Mouse (Mus musculus) thymus, postnatal 25 days (tissue): ENCODE measurements at regions not wholly inside any gene's neighbourhood (a gene's known extent, or its start where the extent isn't known, plus 50 kb on each side); places are given as distances from the start of the nearest gene placed in this dataset.

Experiments used
- DNase-seq: peaks from one replicate; pipeline ENCODE4 v3.0.0; 2022

- DNase-seq, result no peak
Measured at GRCm38 (mm10) chr15:61481861-61482260, 559.0 kb upstream of the A1bg start.

GRCm38 (mm10) chr15:61473900-61474299 is 551.1 kb upstream of the A1bg start:
- no peak for DNase-seq

DNA sequence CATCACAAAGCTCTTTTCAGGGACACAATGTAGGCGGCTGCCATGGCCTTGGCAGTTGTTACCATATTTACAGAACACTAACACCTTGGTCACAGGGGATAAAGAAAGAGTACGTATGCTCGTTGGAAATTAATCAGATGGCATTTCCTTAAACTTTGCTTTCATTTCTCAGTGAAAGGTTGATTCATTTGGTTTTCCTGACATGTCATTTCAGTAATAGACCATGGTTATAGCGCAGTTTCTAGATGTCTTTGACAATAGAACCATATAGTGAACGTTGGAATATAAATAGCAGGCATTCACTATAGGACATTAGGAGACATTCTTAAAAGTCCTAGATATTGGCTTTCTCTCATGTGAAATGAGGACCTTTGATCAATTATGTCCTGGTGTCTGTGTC is 532.2 kb upstream of the A1bg start:
- DNase-seq, result no peak

DNA sequence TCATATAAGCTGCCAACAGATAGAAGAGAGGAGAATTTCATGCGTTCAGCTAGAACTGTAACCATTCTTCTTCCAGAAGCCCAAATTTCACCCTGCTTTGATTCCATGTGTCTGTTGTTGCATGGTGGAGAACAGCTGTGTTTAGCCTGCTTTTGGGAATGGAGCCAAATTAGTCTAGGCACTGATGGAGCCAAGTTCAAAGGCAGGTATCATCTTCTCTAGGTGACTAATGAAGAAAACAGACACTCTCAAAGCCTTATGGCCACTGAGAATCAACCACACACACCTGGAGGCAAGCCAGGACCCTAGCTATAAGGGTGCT is 531.5 kb upstream of the A1bg start:
- no peak for DNase-seq

GRCm38 (mm10) chr15:61453656-61454349 is 531.0 kb upstream of the A1bg start:
- no peak for DNase-seq

GRCm38 (mm10) chr15:61450217-61450616 is 527.4 kb upstream of the A1bg start:
- DNase-seq, result no peak

GRCm38 (mm10) chr15:61448482-61448881 is 525.7 kb upstream of the A1bg start:
- no peak for DNase-seq

DNA sequence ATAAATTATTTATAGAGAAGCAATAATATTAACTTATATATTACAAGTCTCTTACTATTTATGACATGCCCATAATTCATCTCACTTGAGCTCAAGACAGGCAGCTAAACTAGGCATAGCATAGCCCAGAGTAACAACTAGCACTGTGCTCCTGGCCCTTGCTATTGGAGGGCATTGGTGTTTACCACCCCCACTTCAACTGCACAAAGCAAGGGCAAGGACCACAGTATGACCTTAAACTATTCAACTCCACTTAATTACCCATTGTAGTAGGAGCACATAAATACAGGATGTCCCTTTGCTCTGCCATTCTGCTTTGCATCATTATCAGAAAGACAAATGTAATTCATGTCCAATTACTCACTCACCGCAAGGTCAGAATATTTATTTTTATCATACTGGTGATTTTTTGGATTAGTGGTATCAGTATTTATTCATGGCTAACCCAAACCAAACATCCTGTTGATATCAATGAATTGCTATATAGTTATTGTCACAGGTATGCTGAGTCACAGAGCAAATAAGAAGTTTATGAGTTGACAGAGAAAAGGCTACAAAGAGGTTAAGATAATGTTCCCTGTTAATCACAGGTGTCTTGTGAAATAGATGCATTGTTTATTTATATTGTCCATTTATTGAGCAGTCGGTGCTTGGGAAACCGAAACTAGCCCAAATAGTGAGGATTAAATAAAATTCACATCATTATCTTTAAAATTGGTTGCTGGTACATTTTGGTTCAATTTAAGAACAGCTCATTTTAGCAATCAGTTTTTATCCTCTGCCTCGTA is 523.4 kb upstream of the A1bg start:
- no peak for DNase-seq

GRCm38 (mm10) chr15:61441734-61442398 is 519.1 kb upstream of the A1bg start:
- DNase-seq, result no peak

- DNase-seq, result no peak
Measured at GRCm38 (mm10) chr15:61441012-61441411, 518.2 kb upstream of the A1bg start.

GRCm38 (mm10) chr15:61440284-61440683 is 517.5 kb upstream of the A1bg start:
- DNase-seq, result no peak

- DNase-seq, result no peak
Measured at GRCm38 (mm10) chr15:61439623-61440170, 516.9 kb upstream of the A1bg start.

- DNase-seq, result peak; percentile 44
Measured at GRCm38 (mm10) chr15:61428818-61429415, 506.1 kb upstream of the A1bg start.

DNA sequence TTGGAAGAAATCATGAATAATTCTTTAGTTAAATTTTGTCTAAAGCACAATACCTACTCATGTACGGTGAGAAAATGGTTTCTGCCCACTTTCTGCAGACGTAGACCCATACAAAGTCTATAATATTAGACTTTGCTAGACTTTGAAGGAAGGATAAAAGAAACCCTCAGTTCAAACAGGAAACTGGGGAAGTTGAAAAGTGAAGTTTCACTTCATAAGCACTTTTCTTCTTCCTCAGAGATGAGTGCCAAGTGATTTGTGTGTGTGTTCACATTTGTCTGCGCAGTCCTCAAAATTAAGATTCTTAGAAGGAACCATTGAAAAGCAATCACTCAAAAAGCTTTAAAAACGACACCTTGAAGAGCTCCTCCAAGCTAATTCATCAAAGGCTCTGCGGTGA is 500.2 kb upstream of the A1bg start:
- DNase-seq, result no peak

DNA sequence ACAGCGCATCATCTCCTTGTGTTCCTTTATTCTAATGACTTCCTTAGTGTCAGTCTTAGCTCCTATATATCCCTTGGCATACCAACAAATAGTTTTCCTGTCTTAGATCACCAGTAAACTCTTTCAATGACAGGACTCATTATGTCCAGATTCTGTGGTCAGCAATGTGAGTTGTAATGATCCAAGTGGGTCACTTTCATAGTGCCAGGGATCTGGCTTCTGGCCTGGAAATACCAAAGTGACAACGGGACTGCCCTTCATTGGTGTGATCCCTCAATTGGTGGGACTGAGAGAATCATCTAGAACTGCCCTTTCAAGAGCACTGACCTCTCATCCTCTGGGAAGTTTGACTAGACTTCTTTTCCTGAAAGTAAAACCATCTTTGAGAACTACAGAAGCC is 494.7 kb upstream of the A1bg start:
- no peak for DNase-seq

GRCm38 (mm10) chr15:61416841-61417240 is 494.0 kb upstream of the A1bg start:
- DNase-seq, result no peak

GRCm38 (mm10) chr15:61415626-61416025 is 492.8 kb upstream of the A1bg start:
- peak; percentile 49 for DNase-seq

DNA sequence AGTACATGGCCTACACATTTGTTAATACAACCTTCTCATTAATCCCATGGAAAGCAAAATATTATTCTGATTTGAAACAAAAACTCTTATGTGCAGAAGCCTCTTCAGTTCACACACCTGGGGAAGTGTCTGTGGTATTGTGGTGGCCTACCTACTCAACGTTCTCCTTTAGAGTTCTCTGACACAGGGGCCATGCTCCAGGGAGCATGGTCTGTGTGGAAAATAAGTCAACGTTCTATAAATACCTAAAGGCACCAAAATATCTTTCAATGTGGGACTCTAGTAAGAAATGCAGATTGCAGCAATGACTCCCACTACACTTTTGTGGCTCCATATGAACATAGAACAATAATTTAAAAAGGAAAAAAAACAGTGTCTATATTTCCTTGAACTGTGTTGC is 489.0 kb upstream of the A1bg start:
- DNase-seq, result no peak

GRCm38 (mm10) chr15:61410789-61411188 is 488.0 kb upstream of the A1bg start:
- DNase-seq, result no peak

GRCm38 (mm10) chr15:61408621-61409020 is 485.8 kb upstream of the A1bg start:
- no peak for DNase-seq

DNA sequence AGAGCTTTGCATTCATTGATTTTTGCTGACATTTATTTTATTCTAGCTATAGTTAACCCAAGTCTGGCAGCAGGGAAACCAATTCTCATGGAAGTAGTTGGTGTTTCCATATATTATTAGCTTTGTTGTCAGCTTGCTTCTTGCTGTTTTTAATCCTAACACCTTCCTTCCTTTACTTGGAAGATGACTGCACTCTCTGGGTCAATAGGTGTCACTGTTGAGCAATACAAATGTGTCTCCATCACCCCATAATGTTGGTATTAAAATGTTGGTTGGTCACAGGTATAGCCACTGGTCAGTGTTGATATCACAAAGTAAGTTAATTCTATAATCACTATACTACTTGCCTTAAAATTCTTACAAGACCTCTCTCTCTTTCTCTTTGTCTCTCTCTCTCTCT is 477.9 kb upstream of the A1bg start:
- no peak for DNase-seq

- DNase-seq, result no peak
Measured at GRCm38 (mm10) chr15:61399971-61400370, 477.2 kb upstream of the A1bg start.

GRCm38 (mm10) chr15:61398829-61399228 is 476.0 kb upstream of the A1bg start:
- no peak for DNase-seq
